Mouse (Mus musculus) forebrain, embryonic 16.5 days (tissue): Measurements from ENCODE around the gene Tor1a. TPM values are rescaled to one million over a fixed set of nuclear protein-coding genes. Genes with fewer than 3 reads are reported as not detected.
A peak's percentile ranks its signal among the peaks of the same experiment; 100 is the strongest.

ENCODE experiments used
- ATAC-seq: fragments of 200-750 bp; cut with Nextera tagmentation; 2 replicates; pipeline ENCODE4 v1.8.0; 2017; ENCODE audit warnings: mild to moderate bottlenecking, moderate library complexity
- H3K27ac ChIP-seq: fragments of 300-500 bp; sonication (generic); 2 replicates; pipeline ENCODE4 v1.5.1; 2014; ENCODE audit warnings: low read length, control low read depth
- H3K27me3 ChIP-seq: fragments of 300-500 bp; sonication (generic); replicated peaks from 2 replicates; pipeline ENCODE4 v1.6.1; 2014; ENCODE audit warnings: low read length; ENCODE audit not compliant: control insufficient read depth, insufficient read depth
- H3K36me3 ChIP-seq: fragments of 300-500 bp; sonication (generic); 2 replicates; pipeline ENCODE4 v1.6.1; 2014; ENCODE audit not compliant: control insufficient read depth, insufficient read depth
- H3K4me1 ChIP-seq: fragments of 300-500 bp; sonication (generic); replicated peaks from 2 replicates; pipeline ENCODE4 v1.6.1; 2014; ENCODE audit warnings: low read length; ENCODE audit not compliant: control insufficient read depth, insufficient read depth
- H3K4me2 ChIP-seq: fragments of 300-500 bp; sonication (generic); 2 replicates; pipeline ENCODE4 v1.6.1; 2014; ENCODE audit warnings: mild to moderate bottlenecking, low read length, control low read depth
- H3K4me3 ChIP-seq: fragments of 300-500 bp; sonication (generic); replicated peaks from 2 replicates; pipeline ENCODE4 v1.5.1; 2014; ENCODE audit warnings: mild to moderate bottlenecking, low read length, control low read depth
- H3K9ac ChIP-seq: fragments of 300-500 bp; sonication (generic); replicated peaks from 2 replicates; pipeline ENCODE4 v1.6.1; 2014; ENCODE audit warnings: low read depth, low read length, control low read depth
- H3K9me3 ChIP-seq: fragments of 300-500 bp; sonication (generic); 2 replicates; pipeline ENCODE4 v1.6.1; 2016; ENCODE audit warnings: low read length; ENCODE audit not compliant: control insufficient read depth
- WGBS: fragments of 180-500 bp; shearing (Covaris S2); extraction: QIAGEN DNeasy Blood & Tissue Kit; methylation state at CpG from one replicate; pipeline ENCODE4 v1.1.7; 2014; 5-methylcytosine and 5-hydroxymethylcytosine counted together
- polyA plus RNA-seq: library from polyadenylated mRNA; unstranded; fragments of >200 nt; fragmentation: Nextera tagmentation; extraction: Ambion mirVana; gene quantifications from 2 replicates; pipeline ENCODE4 v1.2.1, GENCODE M21; 2015

The Tor1a gene
- 105 and 108 TPM in 2 replicates for polyA plus RNA-seq

- Histone ChIP-seq H3K36me3 (peaks cover 4% of the 10 kb centered on the region), H3K9me3 (no peaks in the 10 kb centered on the region), H3K4me3 (peak within 1 kb of the TSS; percentile 100), H3K27ac (peak within 1 kb of the TSS; percentile 75), H3K27me3 (no peaks in the 10 kb centered on the region), H3K4me2 (peak within 1 kb of the TSS; percentile 96), H3K4me1 (peaks cover 23% of the 10 kb centered on the region), H3K9ac (peak within 1 kb of the TSS; percentile 96)
- WGBS, result 2% methylated on average over 59 of the region's 59 CpGs
- ATAC-seq, result peak; percentile 97
Observed at GRCm38 (mm10) chr2:30967352-30968327, at the start of gene Tor1a. TSS of gene Tor1a (minus strand) at chr2:30967933.

GRCm38 (mm10) chr2:31013371-31014120 is 45.8 kb upstream of the Tor1a start:
- Histone ChIP-seq H3K9me3 (no peaks in the 10 kb centered on the region), H3K27me3 (no peaks in the 10 kb centered on the region), H3K4me3 (no peak overlapping the region), H3K27ac (no peak overlapping the region), H3K36me3 (peaks cover 9% of the 10 kb centered on the region; the same call in 1 of the 2 replicates), H3K4me1 (no peaks in the 10 kb centered on the region), H3K9ac (no peak overlapping the region), H3K4me2 (no peak overlapping the region)
- ATAC-seq, result no peak
- 75% methylated on average over 14 of the region's 14 CpGs for WGBS

- ATAC-seq, result no peak
- Histone ChIP-seq H3K36me3 (peaks cover 19% of the 10 kb centered on the region), H3K4me1 (no peaks in the 10 kb centered on the region), H3K27ac (no peak overlapping the region), H3K9ac (no peak overlapping the region), H3K9me3 (no peaks in the 10 kb centered on the region), H3K4me3 (no peak overlapping the region), H3K27me3 (no peaks in the 10 kb centered on the region), H3K4me2 (no peak overlapping the region)
- 93% methylated on average over 5 of the region's 5 CpGs for WGBS
Observed at GRCm38 (mm10) chr2:31007208-31007607, 39.5 kb upstream of the Tor1a start.

- Histone ChIP-seq H3K27me3 (no peaks in the 10 kb centered on the region), H3K9ac (no peak overlapping the region), H3K27ac (no peak overlapping the region), H3K4me2 (no peak overlapping the region), H3K36me3 (peaks cover 17% of the 10 kb centered on the region), H3K4me3 (no peak overlapping the region), H3K4me1 (no peaks in the 10 kb centered on the region), H3K9me3 (no peaks in the 10 kb centered on the region)
- 83% methylated on average over 5 of the region's 5 CpGs for WGBS
- no peak for ATAC-seq
Observed at GRCm38 (mm10) chr2:31006434-31006833, 38.7 kb upstream of the Tor1a start.

- no peak overlapping the region for H3K4me2 ChIP-seq
- H3K9me3 ChIP-seq, result no peaks in the 10 kb centered on the region
- no peaks in the 10 kb centered on the region for H3K27me3 ChIP-seq
- peaks cover 15% of the 10 kb centered on the region for H3K36me3 ChIP-seq
- no peak overlapping the region for H3K4me3 ChIP-seq
- 75% methylated on average over 2 of the region's 2 CpGs for WGBS
- H3K9ac ChIP-seq, result no peak overlapping the region
- no peak overlapping the region for H3K27ac ChIP-seq
- H3K4me1 ChIP-seq, result no peaks in the 10 kb centered on the region
- no peak for ATAC-seq
Observed at GRCm38 (mm10) chr2:31005453-31005852, 37.7 kb upstream of the Tor1a start.

- Histone ChIP-seq H3K9me3 (no peaks in the 10 kb centered on the region), H3K9ac (no peak overlapping the region), H3K4me1 (no peaks in the 10 kb centered on the region), H3K27ac (no peak overlapping the region), H3K4me2 (no peak overlapping the region), H3K27me3 (no peaks in the 10 kb centered on the region), H3K36me3 (peaks cover 14% of the 10 kb centered on the region), H3K4me3 (no peak overlapping the region)
- ATAC-seq, result no peak
- WGBS, result 93% methylated on average over 10 of the region's 10 CpGs
Observed at GRCm38 (mm10) chr2:31002857-31003256, 35.1 kb upstream of the Tor1a start.

- Histone ChIP-seq H3K9me3 (no peaks in the 10 kb centered on the region), H3K9ac (no peak overlapping the region), H3K4me2 (no peak overlapping the region), H3K4me1 (no peaks in the 10 kb centered on the region), H3K27ac (no peak overlapping the region), H3K36me3 (no peaks in the 10 kb centered on the region; the same call in 1 of the 2 replicates), H3K4me3 (no peak overlapping the region), H3K27me3 (no peaks in the 10 kb centered on the region)
- ATAC-seq, result no peak
- WGBS, result 64% methylated on average over 8 of the region's 8 CpGs
Observed at GRCm38 (mm10) chr2:30998443-30999260, 30.9 kb upstream of the Tor1a start.

- no peak overlapping the region for H3K9ac ChIP-seq
- ATAC-seq, result no peak
- H3K9me3 ChIP-seq, result no peaks in the 10 kb centered on the region
- H3K4me3 ChIP-seq, result no peak overlapping the region
- H3K4me2 ChIP-seq, result no peak overlapping the region
- no peaks in the 10 kb centered on the region for H3K36me3 ChIP-seq
- H3K27me3 ChIP-seq, result no peaks in the 10 kb centered on the region
- no peak overlapping the region for H3K27ac ChIP-seq
- no peaks in the 10 kb centered on the region for H3K4me1 ChIP-seq
- 77% methylated on average over 11 of the region's 11 CpGs for WGBS
Observed at GRCm38 (mm10) chr2:30995432-30995996, 27.8 kb upstream of the Tor1a start.
